Mouse (Mus musculus): Measurements from ENCODE around the gene Tdpoz4.
"Not testable (repeated sequence)": the region's sequence is repeated elsewhere in the genome, so short reads cannot be mapped to it uniquely, and the experiment has no call there.

Gene Tdpoz4

GRCm38 (mm10) chr3:93796098-93796497, at the start of gene Tdpoz4:
Tdpoz4 (plus strand) TSS chr3:93796398.
- DNase-seq (ENCODE audit: extremely low spot score, low spot score): not testable (repeated sequence)

- not testable (repeated sequence) for DNase-seq (ENCODE audit: extremely low spot score, low spot score)
Observed at GRCm38 (mm10) chr3:93754022-93754421, 42.2 kb upstream of the Tdpoz4 start.

- DNase-seq (ENCODE audit: extremely low spot score, low spot score): not testable (repeated sequence)
Observed at GRCm38 (mm10) chr3:93772700-93773099, 23.5 kb upstream of the Tdpoz4 start, which contains the start of gene Gm5773. Gm5773 (plus strand) TSS chr3:93773000.

- not testable (repeated sequence) for DNase-seq (ENCODE audit: extremely low spot score, low spot score)
Observed at GRCm38 (mm10) chr3:93813341-93813740, 17.1 kb downstream of the Tdpoz4 start.

- DNase-seq (ENCODE audit: extremely low spot score, low spot score): not testable (repeated sequence)
Observed at GRCm38 (mm10) chr3:93825720-93826119, 29.5 kb downstream of the Tdpoz4 start, which contains the start of gene Tdpoz3. Tdpoz3 (plus strand) TSS chr3:93826020.
